ENCODE assay signal across 8 mouse cellular contexts in genomic region chr11:43433254-43434023, GRCm38 (mm10). TPM values are rescaled to one million over a fixed set of nuclear protein-coding genes. Genes with fewer than 3 reads are reported as not detected.
DNase-seq lines count a peak whose midpoint lies in the region; ATAC-seq lines count a peak whose summit lies in the region.

Slu7 (plus strand) TSS chr11:43433744.

- no peaks in the 10 kb centered on the region; the same call in 1 of the 2 replicates for H3K36me3 ChIP-seq in midbrain, embryonic 11.5 days (ENCODE audit: control insufficient read depth, insufficient read depth, low read length)

- no peaks in the 10 kb centered on the region for H3K27me3 ChIP-seq in midbrain, embryonic 11.5 days (ENCODE audit: control insufficient read depth, insufficient read depth, low read length)

- peak; percentile 95 for ATAC-seq in inflammation-experienced regulatory T-cells, adult 6 months
- peak; percentile 91 for ATAC-seq in midbrain, embryonic 11.5 days (ENCODE audit: low FRiP score)

- intact Hi-C loops in left cerebral cortex, postnatal 4 days (cut with DNase I): no loop called here

- DNase-seq in left cerebral cortex, adult 18-20 months (ENCODE audit: low spot score in 2 of 2): peak; percentile 63 to 67
- no peak for DNase-seq in left cerebral cortex, adult 11 months (ENCODE audit: low spot score)
- DNase-seq in embryo, embryonic 10.5 days (ENCODE audit: low spot score): peak; percentile 89
- DNase-seq in gastrocnemius, postnatal 25 days: peak; percentile 68
- DNase-seq in left cerebral cortex, postnatal 4 days: peak; percentile 75
- peak; percentile 96 for DNase-seq in midbrain, embryonic 11.5 days (ENCODE audit: low spot score, missing footprints)
- DNase-seq in skeletal muscle tissue, adult 2 months (ENCODE audit: low read depth, low spot score): peak; percentile 79

- WGBS in midbrain, embryonic 11.5 days: 8% methylated on average over 38 of the region's 38 CpGs

- H3K4me1 ChIP-seq in midbrain, embryonic 11.5 days (ENCODE audit: control insufficient read depth, insufficient read depth, low read length): peaks cover 5% of the 10 kb centered on the region; the same call in 1 of the 2 replicates

- peak within 1 kb of the TSS; percentile 87 for H3K4me3 ChIP-seq in midbrain, embryonic 11.5 days (ENCODE audit: low read depth, low read length)

- H3K27ac ChIP-seq in midbrain, embryonic 11.5 days (ENCODE audit: low read depth, low read length): no peak within 1 kb of the TSS

- no peaks in the 10 kb centered on the region for H3K9me3 ChIP-seq in midbrain, embryonic 11.5 days (ENCODE audit: control insufficient read depth, low read length)

- H3K4me2 ChIP-seq in midbrain, embryonic 11.5 days: peak within 1 kb of the TSS; percentile 76

- H3K9ac ChIP-seq in midbrain, embryonic 11.5 days (ENCODE audit: low read length): peak within 1 kb of the TSS; percentile 79

RNA-seq across cellular contexts. Expression of gene Slu7, which starts in this region (rescaled TPM):
- 10 to 100 TPM; 55.5 to 57.8 TPM for total RNA-seq in left cerebral cortex, adult 18-20 months (2021)
- total RNA-seq in gastrocnemius, postnatal 25 days (2021): 10 to 100 TPM; 27.8 to 28.3 TPM
- 100 to 1,000 TPM; 102 to 127 (median 108) TPM for polyA plus RNA-seq in inflammation-experienced regulatory T-cells, adult 6 months (2017; shearing (Covaris generic))
- 10 to 100 TPM; 36.6 to 41.8 TPM for total RNA-seq in left cerebral cortex, postnatal 4 days (2021)
- 71.6 and 76.7 TPM in 2 replicates for polyA plus RNA-seq in midbrain, embryonic 11.5 days (2014; fragmentation: Nextera tagmentation; extraction: Ambion mirVana)
